Mouse (Mus musculus) hindbrain, embryonic 14.5 days (tissue): ENCODE measurements around the gene Zdhhc13. TPM values are rescaled to one million over a fixed set of nuclear protein-coding genes. Genes with fewer than 3 reads are reported as not detected.
A peak's percentile ranks its signal among the peaks of the same experiment; 100 is the strongest.

Source experiments
- ATAC-seq: fragments of 200-750 bp; cut with Nextera tagmentation; 2 replicates; pipeline ENCODE4 v1.8.0; 2017; ENCODE audit warnings: moderate number of reproducible peaks, mild to moderate bottlenecking, moderate TSS enrichment, moderate library complexity; ENCODE audit not compliant: low FRiP score
- DNase-seq: peaks from one replicate; pipeline ENCODE4 v3.0.0-alpha.2; 2015; ENCODE audit warnings: low spot score
- H3K27ac ChIP-seq: fragments of 300-500 bp; sonication (generic); 2 replicates; pipeline ENCODE4 v1.5.1; 2014; ENCODE audit warnings: mild to moderate bottlenecking, moderate library complexity
- H3K27me3 ChIP-seq: fragments of 300-500 bp; sonication (generic); 2 replicates; pipeline ENCODE4 v1.6.1; 2014; ENCODE audit warnings: mild to moderate bottlenecking, low read length, mixed read lengths; ENCODE audit not compliant: control insufficient read depth, insufficient read depth
- H3K36me3 ChIP-seq: fragments of 300-500 bp; sonication (generic); replicated peaks from 2 replicates; pipeline ENCODE4 v1.6.1; 2014; ENCODE audit not compliant: control insufficient read depth, insufficient read depth
- H3K4me1 ChIP-seq: fragments of 300-500 bp; sonication (generic); replicated peaks from 2 replicates; pipeline ENCODE4 v1.6.1; 2014; ENCODE audit warnings: antibody characterized with exemption, low read length, mixed read lengths; ENCODE audit not compliant: control insufficient read depth, insufficient read depth
- H3K4me2 ChIP-seq: fragments of 300-500 bp; sonication (generic); replicated peaks from 2 replicates; pipeline ENCODE4 v1.6.1; 2014; ENCODE audit warnings: mild to moderate bottlenecking, moderate library complexity
- H3K4me3 ChIP-seq: fragments of 300-500 bp; sonication (generic); replicated peaks from 2 replicates; pipeline ENCODE4 v1.5.1; 2014; ENCODE audit warnings: mild to moderate bottlenecking, low read length
- H3K9ac ChIP-seq: fragments of 300-500 bp; sonication (generic); 2 replicates; pipeline ENCODE4 v1.6.1; 2014
- H3K9me3 ChIP-seq: fragments of 300-500 bp; sonication (generic); 2 replicates; pipeline ENCODE4 v1.6.1; 2016; ENCODE audit warnings: low read length; ENCODE audit not compliant: control insufficient read depth
- WGBS: fragments of 180-500 bp; shearing (Covaris S2); extraction: QIAGEN DNeasy Blood & Tissue Kit; methylation state at CpG from one replicate; pipeline ENCODE4 v1.1.7; 2014; 5-methylcytosine and 5-hydroxymethylcytosine counted together
- polyA plus RNA-seq: library from polyadenylated mRNA; unstranded; fragments of >200 nt; fragmentation: Nextera tagmentation; extraction: Ambion mirVana; gene quantifications from 2 replicates; pipeline ENCODE4 v1.2.1, GENCODE M21; 2014

Zdhhc13 gene
- polyA plus RNA-seq, result 44.1 and 45.1 TPM in 2 replicates

GRCm38 (mm10) chr7:48788851-48789572 is at the start of gene Zdhhc13:
Gene Zdhhc13, plus strand, starts transcription at chr7:48789003.
- Histone ChIP-seq H3K27ac (peak within 1 kb of the TSS; percentile 33), H3K9ac (peak within 1 kb of the TSS; percentile 78), H3K36me3 (no peaks in the 10 kb centered on the region; the same call in 1 of the 2 replicates), H3K4me2 (peak within 1 kb of the TSS; percentile 52), H3K27me3 (no peaks in the 10 kb centered on the region), H3K4me3 (peak within 1 kb of the TSS; percentile 64), H3K4me1 (peaks cover 19% of the 10 kb centered on the region), H3K9me3 (no peaks in the 10 kb centered on the region)
- under 1% methylated on average over 57 of the region's 57 CpGs for WGBS
- ATAC-seq (peak; percentile 99), DNase-seq (peak; percentile 92)

GRCm38 (mm10) chr7:48749298-48750163 is 39.3 kb upstream of the Zdhhc13 start:
- H3K9me3 ChIP-seq, result no peaks in the 10 kb centered on the region
- WGBS, result under 1% methylated on average over 24 of the region's 24 CpGs

GRCm38 (mm10) chr7:48750164-48750809 is 38.5 kb upstream of the Zdhhc13 start:
- Histone ChIP-seq H3K36me3 (no peaks in the 10 kb centered on the region), H3K9me3 (no peaks in the 10 kb centered on the region), H3K4me2 (peak overlapping the region; percentile 62), H3K27ac (no peak overlapping the region), H3K4me3 (no peak overlapping the region), H3K9ac (no peak overlapping the region), H3K27me3 (no peaks in the 10 kb centered on the region), H3K4me1 (no peaks in the 10 kb centered on the region)
- WGBS, result 66% methylated on average over 8 of the region's 8 CpGs
- DNase-seq (no peak), ATAC-seq (0 out of 2 replicates have a peak, but pooled peaks have one; percentile 12)

More at GRCm38 (mm10) chr7:48749298-48750163, 39.3 kb upstream of the Zdhhc13 start:
- Histone ChIP-seq H3K4me2 (peak overlapping the region; percentile 62), H3K27ac (peak overlapping the region; percentile 34), H3K9ac (peak overlapping the region; percentile 50), H3K4me3 (peak overlapping the region; percentile 28), H3K36me3 (no peaks in the 10 kb centered on the region), H3K4me1 (no peaks in the 10 kb centered on the region), H3K27me3 (no peaks in the 10 kb centered on the region)
- peak; percentile 98 for DNase-seq
- peak; percentile 83 for ATAC-seq

GRCm38 (mm10) chr7:48751222-48751621 is 37.6 kb upstream of the Zdhhc13 start:
- H3K27ac ChIP-seq, result no peak overlapping the region
- DNase-seq (no peak), ATAC-seq (no peak)
- no peak overlapping the region for H3K4me2 ChIP-seq
- no peak overlapping the region for H3K4me3 ChIP-seq
- no peaks in the 10 kb centered on the region for H3K27me3 ChIP-seq
- no peaks in the 10 kb centered on the region for H3K4me1 ChIP-seq
- H3K36me3 ChIP-seq, result no peaks in the 10 kb centered on the region
- H3K9ac ChIP-seq, result no peak overlapping the region
- H3K9me3 ChIP-seq, result no peaks in the 10 kb centered on the region
- 84% methylated on average over 5 of the region's 5 CpGs for WGBS

- Histone ChIP-seq H3K9me3 (no peaks in the 10 kb centered on the region), H3K27ac (no peak overlapping the region), H3K4me1 (no peaks in the 10 kb centered on the region), H3K9ac (no peak overlapping the region), H3K4me3 (no peak overlapping the region), H3K4me2 (no peak overlapping the region), H3K27me3 (no peaks in the 10 kb centered on the region), H3K36me3 (no peaks in the 10 kb centered on the region)
- no peak for ATAC-seq
- WGBS, result 82% methylated on average over 3 of the region's 3 CpGs
- DNase-seq, result no peak
These were observed 34.3 kb upstream of the Zdhhc13 start for GRCm38 (mm10) chr7:48754415-48754974.

GRCm38 (mm10) chr7:48755825-48756224 is 33.0 kb upstream of the Zdhhc13 start:
- Histone ChIP-seq H3K27me3 (no peaks in the 10 kb centered on the region), H3K9me3 (no peaks in the 10 kb centered on the region), H3K4me2 (no peak overlapping the region), H3K4me1 (no peaks in the 10 kb centered on the region), H3K9ac (no peak overlapping the region), H3K36me3 (no peaks in the 10 kb centered on the region), H3K27ac (no peak overlapping the region), H3K4me3 (no peak overlapping the region)
- DNase-seq (no peak), ATAC-seq (no peak)
- 82% methylated on average over 3 of the region's 3 CpGs for WGBS

- H3K9me3 ChIP-seq, result no peaks in the 10 kb centered on the region
- no peak overlapping the region for H3K4me3 ChIP-seq
- H3K36me3 ChIP-seq, result no peaks in the 10 kb centered on the region
- no peak overlapping the region for H3K27ac ChIP-seq
- H3K4me1 ChIP-seq, result no peaks in the 10 kb centered on the region
- ATAC-seq (no peak), DNase-seq (no peak)
- 93% methylated on average over 4 of the region's 4 CpGs for WGBS
- H3K4me2 ChIP-seq, result no peak overlapping the region
- no peaks in the 10 kb centered on the region for H3K27me3 ChIP-seq
- H3K9ac ChIP-seq, result no peak overlapping the region
These were observed 32.4 kb upstream of the Zdhhc13 start for GRCm38 (mm10) chr7:48756306-48756931.

- ATAC-seq (no peak), DNase-seq (no peak)
- no peaks in the 10 kb centered on the region for H3K27me3 ChIP-seq
- H3K27ac ChIP-seq, result no peak overlapping the region
- no peak overlapping the region for H3K4me3 ChIP-seq
- WGBS, result 70% methylated on average over 1 of the region's 1 CpGs
- H3K9me3 ChIP-seq, result no peaks in the 10 kb centered on the region
- H3K4me1 ChIP-seq, result no peaks in the 10 kb centered on the region
- H3K9ac ChIP-seq, result no peak overlapping the region
- H3K36me3 ChIP-seq, result no peaks in the 10 kb centered on the region
- H3K4me2 ChIP-seq, result no peak overlapping the region
These were observed 30.7 kb upstream of the Zdhhc13 start for GRCm38 (mm10) chr7:48758083-48758482.
